Mouse (Mus musculus): ENCODE data around the gene Zswim7. TPM values are rescaled to one million over a fixed set of nuclear protein-coding genes. Genes with fewer than 3 reads are reported as not detected.

Gene Zswim7
- 8.4 TPM for polyA plus RNA-seq (2014; fragmentation: Illumina TruSeq; extraction: RNeasy Lipid Tissue Mini Kit (QIAGEN cat#74804); ENCODE audit: low read depth, low replicate concordance)

DNA sequence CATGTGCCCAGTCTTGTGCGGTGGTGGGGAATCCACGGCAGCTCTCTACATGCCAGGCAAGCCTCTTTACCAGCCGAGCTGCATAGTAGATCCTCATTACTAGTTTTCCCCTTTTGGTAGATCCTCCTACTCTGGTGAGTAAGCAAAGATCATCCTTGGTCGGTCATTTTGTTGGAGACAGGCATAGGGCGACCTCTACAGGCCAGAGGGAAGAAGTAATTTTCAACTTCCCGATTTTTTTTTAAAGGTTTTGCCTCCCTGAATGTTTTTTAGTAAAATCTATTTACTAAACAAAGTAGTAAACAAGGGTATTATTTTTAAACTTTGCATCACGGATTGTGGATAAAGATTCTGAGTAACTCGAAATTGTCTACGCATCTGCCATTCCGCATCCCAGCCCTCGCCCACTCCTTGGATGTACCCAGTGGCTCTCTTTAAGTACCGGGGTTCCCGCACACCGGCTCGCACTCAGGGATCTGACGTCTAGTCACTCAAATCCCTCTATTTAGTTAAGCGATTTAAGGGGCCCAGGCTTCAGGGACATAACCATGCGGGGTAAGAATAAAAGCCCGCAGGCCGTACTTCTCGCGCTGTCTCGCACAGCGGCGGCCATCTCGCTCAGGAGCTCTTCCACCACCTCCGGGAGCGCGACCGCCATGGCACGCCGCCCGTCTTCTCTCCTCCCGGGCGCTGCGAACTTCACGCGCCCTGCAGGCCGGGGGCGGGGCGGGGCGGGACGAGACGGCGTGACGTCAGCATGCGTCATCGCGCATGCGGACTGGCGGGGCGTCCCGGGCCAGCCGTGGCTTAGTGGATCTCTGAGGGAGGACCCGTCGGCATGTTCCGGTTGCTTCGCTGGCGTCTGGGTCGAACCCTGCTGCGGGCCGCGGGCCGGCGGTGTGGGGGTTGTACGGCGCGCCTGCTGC, at the start of gene Zswim7, which contains the start of gene Ttc19:
Gene Zswim7 (minus strand): TSS at position 701 of the 926 bp plus-strand sequence.
Gene Ttc19 (plus strand): TSS at position 799 of the 926 bp plus-strand sequence.

GRCm38 (mm10) chr11:62248401-62249244, 32.6 kb downstream of the Zswim7 start, which contains the start of gene Adora2b:
Adora2b (plus strand) TSS chr11:62248984.

Other genes with a start within 250 kb of the Zswim7 start
- 4.1 TPM for gene Adora2b, start 32.4 kb downstream of the Zswim7 start, polyA plus RNA-seq (2014; fragmentation: Illumina TruSeq; extraction: RNeasy Lipid Tissue Mini Kit (QIAGEN cat#74804); ENCODE audit: low read depth, low replicate concordance)
- 78.2 TPM for gene Ttc19, start 98 bp upstream of the Zswim7 start, polyA plus RNA-seq (2014; fragmentation: Illumina TruSeq; extraction: RNeasy Lipid Tissue Mini Kit (QIAGEN cat#74804); ENCODE audit: low read depth, low replicate concordance)
- gene Pigl, start 177.1 kb upstream of the Zswim7 start, polyA plus RNA-seq (2014; fragmentation: Illumina TruSeq; extraction: RNeasy Lipid Tissue Mini Kit (QIAGEN cat#74804); ENCODE audit: low read depth, low replicate concordance) = 4.7 TPM
- gene Ncor1, start 177.2 kb upstream of the Zswim7 start, polyA plus RNA-seq (2014; fragmentation: Illumina TruSeq; extraction: RNeasy Lipid Tissue Mini Kit (QIAGEN cat#74804); ENCODE audit: low read depth, low replicate concordance) = 189 TPM